Mouse (Mus musculus) hematopoietic stem cell, adult 5-6 weeks (primary cell): ENCODE measurements around the gene Vopp1. TPM values are rescaled to one million over a fixed set of nuclear protein-coding genes. Genes with fewer than 3 reads are reported as not detected.
"Not testable (repeated sequence)": the region's sequence is repeated elsewhere in the genome, so short reads cannot be mapped to it uniquely, and the experiment has no call there.

Source experiments
- ATAC-seq, 2 experiments: fragments of 125-278 bp in 1 of 2; replicated peaks in 1 of 2; 2 replicates each; pipeline ENCODE4 v1.8.0; 2016 to 2017; ENCODE audit warnings: inconsistent platforms in 2 of 2, mild to moderate bottlenecking in 2 of 2, moderate number of reproducible peaks in 2 of 2, low read depth in 1 of 2, moderate TSS enrichment in 1 of 2; ENCODE audit not compliant: low FRiP score in 2 of 2, poor library complexity in 2 of 2, severe bottlenecking in 2 of 2, insufficient read depth in 1 of 2, low TSS enrichment in 1 of 2
- total RNA-seq: library from RNA; stranded (forward); fragments of 172-1452, 232-1000 nt; gene quantifications from 2 replicates; pipeline ENCODE4 v1.2.3, GENCODE M21; 2017

The Vopp1 gene
- total RNA-seq, 1 experiment from 2014 or later = 39.3 TPM

- peak; percentile 80 to 84 for ATAC-seq
Observed at GRCm38 (mm10) chr6:57795835-57796234, 29.1 kb downstream of the Vopp1 start.

DNA sequence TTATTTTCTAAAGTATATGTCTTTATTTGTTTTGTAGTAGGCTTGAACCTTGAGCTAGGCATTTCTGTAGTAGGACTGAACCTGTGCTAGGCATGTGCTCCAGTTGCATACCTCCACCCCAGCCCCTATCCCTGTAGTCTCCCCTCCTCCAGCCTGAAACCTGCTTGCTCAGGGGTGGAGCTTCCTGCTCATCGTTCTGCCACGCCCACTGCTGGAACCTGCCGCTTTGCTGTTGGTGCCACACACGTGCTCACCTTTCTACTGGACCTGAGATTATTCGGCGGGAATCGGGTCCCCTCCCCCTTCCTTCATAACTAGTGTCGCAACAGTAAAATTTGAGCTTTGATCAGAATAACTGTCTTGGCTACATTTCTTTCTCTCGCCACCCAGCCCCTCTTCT is 32.1 kb downstream of the Vopp1 start:
- not testable (repeated sequence) for ATAC-seq

GRCm38 (mm10) chr6:57790542-57790941 is 34.4 kb downstream of the Vopp1 start:
- ATAC-seq = peak; percentile 67 to 80; a peak in 3 of 4 replicates

DNA sequence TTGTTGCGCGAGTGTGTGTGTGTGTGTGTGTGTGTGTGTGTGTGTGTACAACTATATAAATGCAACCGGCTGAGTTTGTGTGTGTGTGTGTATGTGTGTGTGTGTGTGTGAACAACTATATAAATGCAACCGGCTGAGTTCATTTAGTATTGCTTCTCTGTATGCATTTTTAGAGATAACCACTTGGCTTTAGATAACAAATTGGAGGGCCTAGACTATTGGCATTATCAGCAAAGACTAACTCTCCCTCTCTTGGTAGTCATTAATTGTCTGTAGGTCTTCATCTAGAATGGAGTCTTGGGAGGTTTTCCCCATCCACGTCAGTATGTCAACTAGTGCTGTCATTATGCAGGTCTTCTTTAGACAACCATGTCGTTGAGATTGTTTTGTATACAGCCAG is 37.6 kb downstream of the Vopp1 start:
- ATAC-seq = no peak

DNA sequence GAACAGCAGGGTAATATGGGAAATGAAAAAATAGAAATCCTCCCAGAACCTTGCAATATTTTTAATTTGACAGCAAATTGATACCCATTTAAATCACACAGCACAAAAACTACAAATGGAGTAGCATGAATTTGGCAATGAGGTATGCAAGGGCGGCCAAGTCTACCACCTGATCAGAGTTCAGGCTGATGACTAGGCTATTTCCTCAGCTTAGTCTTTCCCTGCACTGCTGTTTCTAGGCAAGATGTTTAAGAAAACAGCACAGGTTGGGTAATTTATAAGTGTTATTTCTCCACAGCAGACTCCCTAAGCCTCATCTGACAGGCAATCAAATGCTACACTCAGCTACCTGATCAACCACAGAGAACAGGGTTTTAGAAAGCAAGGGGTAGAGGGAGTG is 40.7 kb downstream of the Vopp1 start:
- no peak; a peak in 1 of 4 replicates for ATAC-seq

GRCm38 (mm10) chr6:57782658-57783057 is 42.3 kb downstream of the Vopp1 start:
- ATAC-seq = no peak

DNA sequence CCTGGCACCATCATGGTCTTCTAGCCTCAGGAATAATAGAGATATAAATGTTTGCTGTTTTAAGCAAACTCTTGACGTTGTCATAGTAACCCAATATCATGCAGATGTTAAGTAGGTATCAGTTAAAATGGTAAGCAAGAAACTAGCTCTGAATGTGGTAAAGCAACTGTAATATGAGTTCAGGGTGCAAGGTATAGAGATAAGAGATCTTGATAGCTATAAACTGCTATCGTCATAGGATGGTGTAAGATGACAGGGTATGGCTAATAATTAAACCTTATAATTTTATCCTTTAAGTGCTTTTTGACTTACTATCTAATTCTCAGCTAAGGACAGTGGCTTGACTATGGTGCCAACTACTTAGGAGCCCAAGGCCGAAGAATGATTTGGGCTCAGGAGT is 44.6 kb downstream of the Vopp1 start:
- no peak for ATAC-seq

- no peak for ATAC-seq
Observed at GRCm38 (mm10) chr6:57773792-57774191, 51.2 kb downstream of the Vopp1 start.

- peak; percentile 61 to 80 for ATAC-seq
Observed at GRCm38 (mm10) chr6:57770467-57771190, 54.3 kb downstream of the Vopp1 start.

GRCm38 (mm10) chr6:57768948-57769525 is 55.9 kb downstream of the Vopp1 start:
- ATAC-seq = no peak

GRCm38 (mm10) chr6:57767112-57767868 is 57.7 kb downstream of the Vopp1 start:
- ATAC-seq = no peak

DNA sequence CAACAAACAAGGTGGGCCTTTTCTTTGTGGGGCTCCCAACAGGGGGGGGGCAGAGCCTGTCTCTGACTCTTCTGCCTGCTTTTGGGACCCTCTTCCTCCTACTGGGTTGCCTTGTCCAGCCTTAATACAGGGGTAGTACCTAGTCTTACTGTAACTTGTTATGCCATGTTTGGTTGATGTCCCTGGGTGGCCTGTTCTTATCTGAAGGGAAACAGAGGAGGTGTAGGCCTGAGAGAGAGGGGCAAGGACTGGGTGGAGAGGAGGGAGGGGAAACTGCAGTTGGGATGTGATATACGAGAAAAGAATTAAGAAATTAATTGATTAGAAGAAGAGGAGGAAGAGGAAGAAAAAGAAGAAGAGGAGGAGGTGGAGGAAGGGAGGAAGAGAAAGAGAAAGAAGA is 58.7 kb downstream of the Vopp1 start:
- no peak for ATAC-seq

DNA sequence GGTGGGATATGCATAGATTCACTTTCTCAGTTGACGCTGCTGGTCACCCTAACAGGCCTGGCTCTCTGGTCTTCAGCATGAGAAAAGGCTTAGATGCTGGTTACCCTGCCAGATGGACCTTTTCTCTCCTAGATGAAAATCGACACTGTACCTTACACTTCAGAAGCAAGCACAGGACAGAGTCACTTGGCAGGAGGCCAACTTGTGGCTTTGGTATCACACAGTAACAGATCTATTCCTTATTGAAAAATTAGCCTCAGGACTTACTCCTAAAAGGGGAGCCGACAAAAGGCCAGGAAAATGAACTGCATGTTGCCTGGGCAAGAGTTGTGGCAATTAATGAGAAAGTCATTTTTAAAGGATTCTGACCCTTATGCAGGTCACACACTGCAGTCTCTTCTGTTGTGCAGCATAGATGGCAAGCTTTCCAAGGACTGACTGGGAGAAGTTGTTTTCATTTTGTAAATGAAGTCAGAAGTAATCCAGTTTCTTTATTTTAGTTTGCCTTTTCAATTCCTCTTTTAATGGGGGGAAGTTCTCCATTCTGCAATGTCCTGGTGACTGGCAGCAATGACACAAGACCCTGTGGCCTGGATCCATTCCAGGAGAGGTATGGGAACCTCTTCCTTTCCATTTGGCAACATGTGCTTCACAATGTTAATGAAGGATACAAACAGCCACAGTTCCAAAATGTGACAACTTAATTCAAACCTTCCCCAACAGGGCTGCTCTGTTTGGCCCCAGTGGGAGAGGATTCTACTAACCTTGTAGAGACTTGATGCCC is 59.7 kb downstream of the Vopp1 start:
- ATAC-seq = peak; percentile 68 to 69; a peak in 3 of 4 replicates

DNA sequence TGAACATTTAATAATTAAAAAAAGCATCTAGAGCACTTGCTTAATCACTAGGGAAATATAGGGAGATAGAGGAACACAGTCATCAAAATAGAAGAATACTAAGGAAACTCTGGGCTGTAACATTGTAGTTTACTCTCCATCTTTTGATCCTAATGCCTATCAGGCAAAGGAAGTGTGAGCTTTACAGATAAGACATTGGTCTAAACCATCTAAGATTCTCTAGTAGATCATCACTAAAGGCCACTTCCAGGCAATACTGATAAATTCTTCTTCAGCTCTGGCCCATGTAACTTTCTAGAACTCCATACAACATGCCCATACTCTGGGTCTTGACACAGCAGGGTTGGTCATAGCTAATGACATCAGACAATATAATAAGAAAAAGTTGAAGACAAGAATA is 61.9 kb downstream of the Vopp1 start:
- ATAC-seq = no peak

DNA sequence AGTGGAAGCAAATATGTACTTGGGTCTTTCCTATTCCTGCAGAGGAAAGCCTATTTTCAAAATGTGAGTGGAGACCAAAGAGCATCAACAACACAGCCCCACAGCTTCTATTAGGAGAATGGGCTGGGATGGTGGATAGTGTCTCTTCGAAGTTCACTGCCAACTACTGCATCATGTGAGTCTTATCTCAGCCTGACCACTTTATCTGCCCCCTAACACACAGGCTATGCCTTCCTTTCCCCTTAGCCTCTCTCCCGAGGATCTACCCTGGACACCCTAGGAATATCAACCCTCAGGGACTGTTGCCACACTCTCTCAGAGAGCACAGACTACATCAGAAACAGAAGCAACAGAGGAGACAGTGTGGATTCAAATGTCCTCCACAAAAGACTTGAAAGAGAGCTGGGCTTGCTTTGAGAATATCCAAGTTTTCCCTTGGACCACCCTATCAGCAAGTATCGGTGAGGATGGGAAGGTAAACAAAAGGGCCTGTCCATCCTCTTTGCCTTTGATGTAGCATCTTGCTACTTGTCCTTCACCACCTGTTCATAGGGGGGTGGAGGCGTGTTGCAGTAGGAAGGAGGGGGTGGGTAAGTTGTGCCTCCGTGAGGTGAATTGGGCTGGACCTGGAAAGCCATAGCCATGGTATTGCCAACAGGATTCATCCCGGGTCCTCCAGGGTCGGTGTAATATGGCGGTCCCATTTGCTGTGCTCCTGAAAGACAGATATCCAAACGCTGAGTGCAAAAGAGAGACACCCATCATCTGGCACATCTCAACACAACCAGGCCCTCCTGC is 70.8 kb downstream of the Vopp1 start:
- ATAC-seq = no peak

GRCm38 (mm10) chr6:57745748-57746129 is 79.2 kb downstream of the Vopp1 start:
- ATAC-seq = 0 out of 4 replicates have a peak, but pooled peaks of 1 of the 2 experiments have one; percentile 2
